Mouse (Mus musculus): Measurements from ENCODE around the gene Spred3.

DNA sequence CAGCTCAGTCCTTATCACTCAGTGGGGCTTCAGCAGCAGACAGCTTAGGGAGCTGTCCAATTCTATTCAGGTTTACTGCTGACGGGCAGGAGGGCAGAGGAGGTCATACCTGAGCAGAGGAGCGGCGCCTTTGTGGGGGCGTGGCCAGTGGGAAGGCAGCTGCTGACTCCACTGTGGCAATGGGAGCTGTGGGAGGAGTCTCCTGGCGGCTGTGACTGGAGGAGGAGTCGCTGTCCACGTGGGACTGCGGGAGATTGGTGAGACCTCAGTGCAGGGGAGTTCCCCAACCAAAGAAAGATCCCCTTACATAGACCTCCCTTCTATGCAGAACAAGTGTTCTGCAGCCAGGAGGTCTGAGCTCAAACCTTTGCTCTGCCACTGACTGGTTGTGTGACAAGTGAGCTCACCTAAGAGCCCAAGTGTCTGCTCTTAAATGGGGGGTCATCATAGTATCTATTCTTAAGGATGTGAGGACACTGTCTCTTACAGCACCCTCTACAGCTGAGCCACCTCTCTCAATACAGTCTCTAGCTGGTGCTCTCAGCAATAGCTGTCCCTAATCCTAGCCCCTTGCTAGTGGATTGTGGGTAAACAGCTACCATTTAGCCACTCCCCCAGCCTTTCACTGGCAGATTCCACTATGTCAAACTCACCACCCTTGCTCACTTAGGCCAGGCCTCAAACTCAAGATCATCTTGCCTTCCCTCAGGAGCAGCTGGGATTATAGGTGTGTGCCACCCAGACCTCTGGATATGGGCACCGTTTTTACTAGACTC, 7.3 kb downstream of the Spred3 start:
- TF ChIP-seq CTCF (IDR thresholded peaks at IDR 0.05; ENCODE audit: low read depth) (no peak), EP300 (IDR thresholded peaks at IDR 0.05; ENCODE audit: low read depth) (no peak)
